Mouse (Mus musculus): ENCODE results near the gene C9orf72. TPM values are rescaled to one million over a fixed set of nuclear protein-coding genes. Genes with fewer than 3 reads are reported as not detected.
A peak's percentile ranks its signal among the peaks of the same experiment; 100 is the strongest.
"Not testable (repeated sequence)": the region's sequence is repeated elsewhere in the genome, so short reads cannot be mapped to it uniquely, and the experiment has no call there.

C9orf72 gene
- total RNA-seq (2018; cell fraction: chromatin; rRNA removed) = 100 to 1,000 TPM; 133 to 546 (median 229) TPM
- 100 to 1,000 TPM in 5 of 26 experiments, 10 to 100 TPM in 21; 40.7 to 118 (median 60.3) TPM for total RNA-seq (2018; cell fraction: cytosol; rRNA removed)
- total RNA-seq (2018; cell fraction: nucleus; rRNA removed) = 100 to 1,000 TPM; 105 to 373 (median 176) TPM
- 28.5 to 37.9 TPM (median 34.2 TPM) in 3 replicates for polyA plus RNA-seq (2018)

DNA sequence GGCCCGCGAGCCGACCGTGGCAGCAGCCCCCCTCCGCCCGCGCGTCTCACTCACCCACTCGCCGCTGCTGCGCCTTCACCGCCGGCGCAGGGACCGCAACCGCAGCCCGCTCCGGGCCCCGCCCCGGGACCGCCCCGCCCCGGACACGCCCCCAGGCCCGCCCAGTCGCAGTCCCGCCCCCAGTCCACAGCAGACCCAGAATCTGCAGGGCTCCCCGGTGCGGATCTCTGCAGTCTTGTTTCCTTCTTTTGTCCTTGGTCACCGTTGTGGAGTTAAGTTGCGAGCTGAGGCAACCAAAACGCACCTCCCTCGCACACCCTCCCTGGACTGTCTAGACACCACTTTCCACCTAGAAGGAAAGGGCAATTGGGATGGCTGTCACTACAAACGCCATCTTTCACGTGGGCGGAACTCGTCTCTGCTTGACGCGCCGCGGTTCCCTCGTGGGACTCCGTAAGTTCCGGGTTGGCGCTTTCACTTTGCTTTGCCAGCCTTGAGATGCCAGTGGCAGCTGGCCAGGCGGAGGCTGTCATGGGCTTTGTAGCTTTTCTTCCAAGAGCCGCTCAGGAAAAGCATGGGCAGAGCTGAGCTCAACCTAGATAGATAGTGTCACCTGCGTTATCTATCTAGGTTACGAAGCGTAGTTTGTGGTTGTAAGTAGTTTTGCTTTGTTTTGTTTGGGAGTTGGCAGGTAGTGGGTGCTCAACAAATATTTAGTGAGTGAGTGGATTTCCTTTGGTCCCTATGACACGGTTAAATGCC, at the start of gene C9orf72:
Gene C9orf72, minus strand, starts transcription at position 442 of the 762 bp plus-strand sequence.
- Histone ChIP-seq H3K4me3 (ENCODE audit: inconsistent target) (peak within 1 kb of the TSS; percentile 74), H3K79me2 (ENCODE audit: inconsistent target) (peaks cover 42% of the 10 kb centered on the region), H3K36me3 (ENCODE audit: inconsistent target) (no peaks in the 10 kb centered on the region), H3K27ac (peak within 1 kb of the TSS; percentile 77)
- WGBS (ENCODE audit: missing documents) = 2% methylated on average over 38 of the region's 51 CpGs

GRCm38 (mm10) chr4:35259006-35259405, 33.0 kb upstream of the C9orf72 start:
- Histone ChIP-seq H3K4me3 (ENCODE audit: inconsistent target) (no peak overlapping the region), H3K79me2 (ENCODE audit: inconsistent target) (no peaks in the 10 kb centered on the region), H3K27ac (no peak overlapping the region), H3K36me3 (ENCODE audit: inconsistent target) (no peaks in the 10 kb centered on the region)
- 8% methylated on average over 7 of the region's 9 CpGs for WGBS (ENCODE audit: missing documents)

GRCm38 (mm10) chr4:35244023-35244422, 18.0 kb upstream of the C9orf72 start:
- WGBS (ENCODE audit: missing documents) = 85% methylated on average over 1 of the region's 1 CpGs
- Histone ChIP-seq H3K79me2 (ENCODE audit: inconsistent target) (no peaks in the 10 kb centered on the region), H3K36me3 (ENCODE audit: inconsistent target) (no peaks in the 10 kb centered on the region), H3K27ac (no peak overlapping the region), H3K4me3 (ENCODE audit: inconsistent target) (no peak overlapping the region)

DNA sequence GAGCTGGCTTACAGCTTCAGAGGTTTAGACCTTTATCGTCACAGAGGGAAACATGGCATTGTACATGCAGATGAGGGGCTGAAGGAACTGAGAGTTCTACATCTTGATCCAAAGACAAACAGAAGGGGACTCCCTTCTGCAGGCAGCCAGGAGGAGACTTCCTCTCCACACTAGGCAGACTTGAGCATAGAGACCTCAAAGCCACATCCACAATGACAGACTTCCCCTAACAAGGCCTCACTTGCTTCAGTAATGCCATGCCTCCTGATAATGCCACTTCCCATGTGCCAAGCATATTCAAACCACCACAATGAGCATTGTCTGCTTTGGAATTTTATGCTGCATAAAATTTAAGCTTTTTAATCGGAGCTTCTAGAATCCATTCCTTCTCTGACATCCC, 15.8 kb upstream of the C9orf72 start:
- no peaks in the 10 kb centered on the region for H3K36me3 ChIP-seq (ENCODE audit: inconsistent target)
- H3K4me3 ChIP-seq (ENCODE audit: inconsistent target) = no peak overlapping the region
- 48% methylated on average over 2 of the region's 2 CpGs for WGBS (ENCODE audit: missing documents)
- H3K79me2 ChIP-seq (ENCODE audit: inconsistent target) = no peaks in the 10 kb centered on the region
- no peak overlapping the region for H3K27ac ChIP-seq

- H3K79me2 ChIP-seq (ENCODE audit: inconsistent target) = no peaks in the 10 kb centered on the region
- H3K27ac ChIP-seq = no peak overlapping the region
- H3K36me3 ChIP-seq (ENCODE audit: inconsistent target) = no peaks in the 10 kb centered on the region
- WGBS (ENCODE audit: missing documents) = 87% methylated on average over 4 of the region's 4 CpGs
- H3K4me3 ChIP-seq (ENCODE audit: inconsistent target) = no peak overlapping the region
Observed at GRCm38 (mm10) chr4:35238696-35239095, 12.7 kb upstream of the C9orf72 start.

- not testable (repeated sequence) for H3K27ac ChIP-seq; H3K79me2 ChIP-seq (ENCODE audit: inconsistent target); H3K4me3 ChIP-seq (ENCODE audit: inconsistent target); H3K36me3 ChIP-seq (ENCODE audit: inconsistent target)
- WGBS (ENCODE audit: missing documents) = 93% methylated on average over 3 of the region's 3 CpGs
Observed at GRCm38 (mm10) chr4:35238240-35238639, 12.3 kb upstream of the C9orf72 start.

- Histone ChIP-seq H3K36me3 (ENCODE audit: inconsistent target) (no peaks in the 10 kb centered on the region), H3K4me3 (ENCODE audit: inconsistent target) (no peak overlapping the region), H3K27ac (no peak overlapping the region), H3K79me2 (ENCODE audit: inconsistent target) (no peaks in the 10 kb centered on the region)
- WGBS (ENCODE audit: missing documents) = 100% methylated on average over 2 of the region's 2 CpGs
Observed at GRCm38 (mm10) chr4:35236313-35236712, 10.3 kb upstream of the C9orf72 start.

GRCm38 (mm10) chr4:35228260-35228659, 2.3 kb upstream of the C9orf72 start:
- no peak overlapping the region for H3K4me3 ChIP-seq (ENCODE audit: inconsistent target)
- H3K36me3 ChIP-seq (ENCODE audit: inconsistent target) = no peaks in the 10 kb centered on the region
- H3K27ac ChIP-seq = no peak overlapping the region
- WGBS (ENCODE audit: missing documents) = 67% methylated on average over 4 of the region's 4 CpGs
- H3K79me2 ChIP-seq (ENCODE audit: inconsistent target) = peaks cover 23% of the 10 kb centered on the region

DNA sequence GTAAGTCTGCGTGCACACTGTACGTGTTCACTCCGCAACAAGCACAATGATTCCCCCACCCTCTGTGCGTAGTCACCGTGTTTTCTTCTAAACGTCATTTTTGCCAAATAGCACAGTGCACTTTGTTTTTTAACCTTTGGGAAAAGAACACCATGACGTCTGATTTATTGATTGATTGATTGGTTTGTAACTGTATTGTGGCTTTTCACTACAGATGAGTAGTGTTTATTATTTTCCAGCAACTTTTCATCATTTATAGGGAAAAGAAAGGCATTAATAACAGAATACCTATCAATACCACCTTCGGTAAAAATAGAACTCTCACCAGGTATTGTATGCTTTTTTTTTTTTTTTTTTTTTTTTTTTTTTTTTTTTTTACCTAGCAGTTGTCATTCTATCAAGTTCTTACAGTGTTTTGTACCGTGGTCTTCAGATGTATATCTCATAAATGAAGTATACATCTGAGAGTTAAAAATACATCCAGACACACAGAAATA, 569 bp upstream of the C9orf72 start:
- peaks cover 36% of the 10 kb centered on the region for H3K79me2 ChIP-seq (ENCODE audit: inconsistent target)
- 9% methylated on average over 9 of the region's 9 CpGs for WGBS (ENCODE audit: missing documents)
- H3K36me3 ChIP-seq (ENCODE audit: inconsistent target) = no peaks in the 10 kb centered on the region
- peak overlapping the region; percentile 74 for H3K4me3 ChIP-seq (ENCODE audit: inconsistent target)
- H3K27ac ChIP-seq = peak overlapping the region; percentile 65

GRCm38 (mm10) chr4:35225141-35225733, 738 bp downstream of the C9orf72 start:
- 2% methylated on average over 40 of the region's 40 CpGs for WGBS (ENCODE audit: missing documents)
- Histone ChIP-seq H3K36me3 (ENCODE audit: inconsistent target) (no peaks in the 10 kb centered on the region), H3K4me3 (ENCODE audit: inconsistent target) (peak overlapping the region; percentile 74), H3K27ac (peak overlapping the region; percentile 77), H3K79me2 (ENCODE audit: inconsistent target) (peaks cover 49% of the 10 kb centered on the region)

- Histone ChIP-seq H3K4me3 (ENCODE audit: inconsistent target) (peak overlapping the region; percentile 74), H3K79me2 (ENCODE audit: inconsistent target) (peaks cover 60% of the 10 kb centered on the region), H3K27ac (peak overlapping the region; percentile 77), H3K36me3 (ENCODE audit: inconsistent target) (peaks cover 1% of the 10 kb centered on the region; the same call in 1 of the 2 replicates)
- 65% methylated on average over 4 of the region's 4 CpGs for WGBS (ENCODE audit: missing documents)
Observed at GRCm38 (mm10) chr4:35224101-35224500, 1.9 kb downstream of the C9orf72 start.

GRCm38 (mm10) chr4:35223376-35223988, 2.5 kb downstream of the C9orf72 start:
- H3K79me2 ChIP-seq (ENCODE audit: inconsistent target) = peaks cover 67% of the 10 kb centered on the region
- H3K36me3 ChIP-seq (ENCODE audit: inconsistent target) = peaks cover 7% of the 10 kb centered on the region
- H3K4me3 ChIP-seq (ENCODE audit: inconsistent target) = peak overlapping the region; percentile 74; the same call in 1 of the 2 replicates
- 53% methylated on average over 5 of the region's 5 CpGs for WGBS (ENCODE audit: missing documents)
- H3K27ac ChIP-seq = peak overlapping the region; percentile 77

DNA sequence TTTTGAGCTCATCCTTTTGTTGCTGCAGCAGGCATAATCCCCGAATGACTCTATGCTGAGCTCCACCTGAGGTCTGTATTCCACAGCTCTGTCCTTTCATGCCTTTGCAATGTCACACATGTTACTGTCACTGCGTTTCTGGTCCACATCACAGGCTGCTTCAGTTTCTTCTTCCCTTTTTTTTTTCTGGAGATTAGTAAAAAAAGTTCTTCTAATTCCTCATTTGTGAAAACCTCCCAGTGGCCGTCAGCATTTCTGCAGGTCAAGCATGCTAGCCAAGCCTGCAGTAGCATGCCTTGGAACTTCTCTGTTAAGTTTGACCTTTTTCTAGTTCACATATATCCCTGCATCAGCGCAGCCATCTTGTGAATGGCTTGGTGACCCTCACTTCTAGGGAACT, 4.1 kb downstream of the C9orf72 start:
- H3K36me3 ChIP-seq (ENCODE audit: inconsistent target) = peaks cover 23% of the 10 kb centered on the region
- peaks cover 82% of the 10 kb centered on the region for H3K79me2 ChIP-seq (ENCODE audit: inconsistent target)
- peak overlapping the region; percentile 77 for H3K27ac ChIP-seq
- H3K4me3 ChIP-seq (ENCODE audit: inconsistent target) = no peak overlapping the region
- 23% methylated on average over 4 of the region's 4 CpGs for WGBS (ENCODE audit: missing documents)

DNA sequence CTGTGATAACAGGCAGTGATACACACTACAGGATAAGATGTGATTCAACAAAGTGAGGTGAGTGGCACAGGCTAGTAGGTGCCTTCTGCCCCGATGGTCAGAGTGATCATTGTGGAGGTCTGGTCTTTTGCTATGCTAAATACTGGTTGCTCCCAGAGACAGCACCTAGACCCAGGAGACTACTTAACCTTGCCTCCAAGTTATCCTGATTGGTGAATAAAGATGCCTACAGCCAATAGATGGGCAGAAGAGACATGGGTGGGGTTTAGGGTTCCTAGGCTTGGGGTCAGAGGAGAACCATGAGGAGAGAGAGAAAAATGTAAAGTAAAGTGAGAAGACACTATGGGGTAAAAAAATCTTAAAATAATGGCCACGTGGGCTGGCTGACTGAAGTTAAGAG, 4.8 kb downstream of the C9orf72 start:
- WGBS (ENCODE audit: missing documents) = 100% methylated on average over 2 of the region's 2 CpGs
- Histone ChIP-seq H3K4me3 (ENCODE audit: inconsistent target) (no peak overlapping the region), H3K36me3 (ENCODE audit: inconsistent target) (peaks cover 31% of the 10 kb centered on the region), H3K79me2 (ENCODE audit: inconsistent target) (peaks cover 90% of the 10 kb centered on the region), H3K27ac (peak overlapping the region; percentile 77)
